Mouse (Mus musculus) megakaryocyte, embryonic 14.5 days (primary cell): ENCODE measurements around the gene Dntt.

Source experiments
- FLI1 ChIP-seq: IDR thresholded peaks from 2 replicates; pipeline ENCODE4 v1.6.1; 2012; ENCODE audit warnings: low read length, inconsistent platforms, mixed read lengths
- GATA1 ChIP-seq: IDR thresholded peaks from 3 replicates; pipeline ENCODE4 v1.6.1; 2012; ENCODE audit warnings: mixed read lengths, low read length, inconsistent platforms, borderline replicate concordance

DNA sequence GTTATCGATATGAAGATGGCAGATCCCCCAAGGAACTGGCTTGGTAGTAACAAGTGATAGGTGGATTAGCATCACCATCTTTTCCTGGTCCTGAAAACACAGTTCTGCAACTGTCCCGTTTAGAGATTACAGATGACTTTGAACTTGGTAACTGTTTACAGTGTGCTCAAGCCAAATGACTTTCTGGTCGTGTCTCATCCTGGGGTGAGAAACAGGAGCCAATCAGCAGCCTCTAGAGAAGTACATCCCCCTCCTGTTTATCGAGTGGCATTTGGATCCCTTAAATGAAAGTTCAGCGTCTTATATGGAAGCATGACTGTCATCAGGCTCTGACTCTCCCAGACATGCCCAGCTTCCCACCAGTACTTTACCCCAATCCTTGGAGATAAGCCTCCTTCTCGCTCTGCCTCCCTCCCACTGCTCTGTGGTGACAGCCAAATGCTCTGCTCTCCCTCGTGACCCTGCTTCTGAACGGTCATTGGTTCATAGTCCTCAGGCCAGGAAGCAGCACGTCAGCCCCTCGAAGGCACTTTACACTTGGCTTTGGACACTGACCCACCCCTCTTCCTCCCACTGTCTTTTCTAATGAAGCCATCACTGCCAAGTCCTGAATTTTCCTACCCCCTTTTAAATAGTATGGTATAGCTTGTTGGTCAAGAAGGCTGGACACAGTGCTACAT, 16.2 kb downstream of the Dntt start:
- no peak for TF ChIP-seq FLI1
- no peak for TF ChIP-seq GATA1
